Mouse (Mus musculus) cortical plate, adult 2 months (tissue): ENCODE results near the gene Usp4.

Source experiments
- CTCF ChIP-seq: fragments of 200-500 bp; IDR thresholded peaks from 2 replicates; pipeline ENCODE4 v1.5.1; 2011; ENCODE audit warnings: mild to moderate bottlenecking, control low read depth, low read length; ENCODE audit not compliant: insufficient read depth; ENCODE audit errors: extremely low read depth
- POLR2A ChIP-seq: fragments of 200-500 bp; IDR thresholded peaks from 2 replicates; pipeline ENCODE4 v1.6.1; 2011; ENCODE audit warnings: mild to moderate bottlenecking, low read length, control low read depth; ENCODE audit not compliant: insufficient read depth; ENCODE audit errors: extremely low read depth

DNA sequence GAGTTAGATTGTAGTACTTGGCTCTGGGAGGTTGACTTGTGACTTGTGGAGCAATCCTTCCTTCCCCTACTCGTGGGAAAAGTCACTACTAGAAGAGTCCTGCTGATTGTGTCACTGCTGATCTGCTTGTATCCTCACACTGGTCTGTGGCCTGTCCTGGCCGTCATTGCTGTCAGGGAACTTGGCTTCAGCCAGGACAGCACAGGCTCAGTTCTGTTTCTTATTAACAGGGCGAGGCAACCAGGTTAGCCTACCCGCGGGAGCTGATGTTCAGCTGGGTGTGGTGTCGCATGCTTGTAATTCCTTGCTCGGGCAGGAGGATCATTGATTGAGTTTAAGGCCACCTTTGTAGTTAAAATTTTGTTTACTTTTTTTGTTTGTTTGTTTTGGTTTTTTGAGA lies 37.4 kb downstream of the Usp4 start:
- TF ChIP-seq CTCF: no peak
- no peak for TF ChIP-seq POLR2A
